Mouse (Mus musculus): Measurements from ENCODE around the gene Dgkb. TPM values are rescaled to one million over a fixed set of nuclear protein-coding genes. Genes with fewer than 3 reads are reported as not detected.

Dgkb gene
- polyA plus RNA-seq, 1 experiment from 2014 or later, result 0.02 TPM

DNA sequence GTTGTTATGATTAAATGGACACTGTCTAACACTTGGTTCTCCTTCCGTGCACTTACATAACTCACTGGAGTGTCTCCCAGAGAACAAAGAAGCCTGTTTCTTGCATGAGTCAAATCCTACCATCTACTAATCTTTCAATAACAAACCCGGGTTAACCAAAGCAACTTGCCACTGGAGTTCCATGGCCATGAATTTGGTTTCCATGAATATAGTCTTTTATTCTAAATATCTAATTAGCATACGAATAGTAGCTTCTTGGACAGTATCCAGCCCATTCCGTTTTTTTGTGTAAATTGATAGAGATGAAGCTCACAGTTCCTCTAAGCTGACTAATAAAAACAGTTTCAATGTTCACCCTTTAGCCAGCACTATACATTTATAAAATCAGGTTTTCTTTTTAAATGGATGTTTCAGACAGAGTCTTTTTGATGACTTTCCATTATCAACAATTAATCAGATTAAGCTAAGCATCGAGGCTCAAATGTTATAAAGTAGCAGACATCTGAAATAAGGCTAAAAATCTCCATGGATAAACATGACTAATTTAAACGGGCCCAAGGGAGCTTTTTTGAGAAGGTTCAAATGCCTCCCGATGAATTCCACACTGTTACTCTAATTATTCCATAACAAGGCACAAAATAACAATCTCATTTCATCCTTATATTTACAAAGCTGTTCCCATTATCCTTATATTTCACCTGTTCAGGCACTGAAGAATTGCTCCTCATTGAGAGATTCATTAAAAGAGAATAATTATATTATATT is 633.0 kb downstream of the Dgkb start:
- H3K4me1 ChIP-seq (ENCODE audit: control insufficient read depth, low read depth, low read length), result no peaks in the 10 kb centered on the region
- no peaks in the 10 kb centered on the region for H3K36me3 ChIP-seq (ENCODE audit: control insufficient read depth, insufficient read depth)
- H3K4me2 ChIP-seq (ENCODE audit: low read depth, low read length), result no peak overlapping the region
- no peak for ATAC-seq (ENCODE audit: low read depth)
- no peak overlapping the region for H3K4me3 ChIP-seq (ENCODE audit: low read depth, low read length)
- no peaks in the 10 kb centered on the region for H3K27me3 ChIP-seq (ENCODE audit: control insufficient read depth, insufficient read depth, low read depth, low read length)
- no peaks in the 10 kb centered on the region for H3K9me3 ChIP-seq (replicated peaks; ENCODE audit: control insufficient read depth, low read length)
- no peak overlapping the region for H3K27ac ChIP-seq (ENCODE audit: low read length)
- WGBS (ENCODE audit: insufficient replicate concordance), result 54% methylated on average over 7 of the region's 7 CpGs
- H3K9ac ChIP-seq (ENCODE audit: low read depth, low read length), result no peak overlapping the region

DNA sequence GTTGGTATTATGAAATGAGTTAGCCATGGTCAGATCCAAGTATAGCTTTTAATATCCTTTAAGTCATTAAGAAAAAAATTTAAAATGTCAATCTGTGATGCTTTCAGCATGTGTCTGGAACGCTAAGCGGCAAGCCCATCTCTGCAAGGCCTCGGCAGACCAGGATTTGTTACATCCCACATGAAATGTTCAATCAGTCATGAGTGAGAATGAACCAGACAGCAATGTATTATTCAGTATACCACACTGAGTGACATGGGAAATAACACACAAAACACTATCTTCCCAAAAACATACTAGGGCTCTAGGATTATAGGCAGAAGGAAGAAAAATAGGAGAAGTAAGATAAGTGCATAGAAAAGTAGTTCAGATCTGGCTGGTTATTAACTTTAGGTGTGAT is 634.2 kb downstream of the Dgkb start:
- Histone ChIP-seq H3K4me3 (ENCODE audit: low read depth, low read length) (no peak overlapping the region), H3K4me2 (ENCODE audit: low read depth, low read length) (no peak overlapping the region), H3K27me3 (ENCODE audit: control insufficient read depth, insufficient read depth, low read depth, low read length) (no peaks in the 10 kb centered on the region), H3K9ac (ENCODE audit: low read depth, low read length) (no peak overlapping the region), H3K36me3 (ENCODE audit: control insufficient read depth, insufficient read depth) (no peaks in the 10 kb centered on the region), H3K4me1 (ENCODE audit: control insufficient read depth, low read depth, low read length) (no peaks in the 10 kb centered on the region), H3K9me3 (replicated peaks; ENCODE audit: control insufficient read depth, low read length) (no peaks in the 10 kb centered on the region), H3K27ac (ENCODE audit: low read length) (no peak overlapping the region)
- WGBS (ENCODE audit: insufficient replicate concordance), result 71% methylated on average over 3 of the region's 3 CpGs
- no peak for ATAC-seq (ENCODE audit: low read depth)

DNA sequence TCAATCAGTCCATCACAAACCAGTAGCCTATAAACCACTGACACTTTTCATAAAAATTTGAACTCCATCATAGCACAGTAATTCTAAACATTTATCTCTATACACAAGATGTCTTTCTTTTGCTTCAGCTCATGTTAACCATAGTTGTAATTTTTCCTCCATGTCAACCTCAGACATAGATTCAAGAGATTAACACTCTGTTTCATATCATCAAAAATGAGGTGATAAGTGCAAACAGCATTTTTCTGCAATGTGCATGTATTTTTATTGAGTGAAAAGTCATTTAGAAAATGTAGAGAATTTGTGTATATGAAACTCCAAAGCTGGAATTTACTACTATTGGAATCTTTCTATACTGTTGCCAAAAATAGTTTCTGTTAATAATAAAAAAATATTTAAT is 650.7 kb downstream of the Dgkb start:
- no peak overlapping the region for H3K4me2 ChIP-seq (ENCODE audit: low read depth, low read length)

DNA sequence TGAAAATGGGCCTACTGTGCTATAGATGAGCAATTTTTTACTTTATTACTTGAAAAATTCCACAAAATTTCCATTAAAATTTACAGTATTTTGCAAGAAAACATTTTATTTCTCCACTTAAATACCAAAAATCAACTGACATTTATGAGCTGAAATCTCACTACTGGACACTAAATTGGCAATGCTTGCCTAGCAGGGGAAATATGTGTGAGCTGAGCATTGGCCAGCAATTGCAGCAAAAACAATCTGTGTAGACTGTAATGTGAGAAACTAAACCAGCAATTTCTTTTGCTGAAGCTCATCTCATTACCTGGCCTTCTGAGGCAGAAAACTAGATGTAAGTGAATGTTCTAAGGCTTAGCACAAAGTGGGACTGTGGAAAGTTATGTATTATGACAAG is 651.1 kb downstream of the Dgkb start:
- no peaks in the 10 kb centered on the region for H3K27me3 ChIP-seq (ENCODE audit: control insufficient read depth, insufficient read depth, low read depth, low read length)
- no peaks in the 10 kb centered on the region for H3K9me3 ChIP-seq (replicated peaks; ENCODE audit: control insufficient read depth, low read length)
- H3K4me1 ChIP-seq (ENCODE audit: control insufficient read depth, low read depth, low read length), result no peaks in the 10 kb centered on the region
- H3K36me3 ChIP-seq (ENCODE audit: control insufficient read depth, insufficient read depth), result no peaks in the 10 kb centered on the region
- ATAC-seq (ENCODE audit: low read depth), result no peak
- no peak overlapping the region for H3K9ac ChIP-seq (ENCODE audit: low read depth, low read length)
- no peak overlapping the region for H3K4me3 ChIP-seq (ENCODE audit: low read depth, low read length)
- H3K4me2 ChIP-seq (ENCODE audit: low read depth, low read length), result no peak overlapping the region
- no peak overlapping the region for H3K27ac ChIP-seq (ENCODE audit: low read length)

More for the DNA sequence above, 650.7 kb downstream of the Dgkb start:
- Histone ChIP-seq H3K36me3 (ENCODE audit: control insufficient read depth, insufficient read depth) (no peaks in the 10 kb centered on the region), H3K9ac (ENCODE audit: low read depth, low read length) (no peak overlapping the region), H3K9me3 (replicated peaks; ENCODE audit: control insufficient read depth, low read length) (no peaks in the 10 kb centered on the region), H3K4me1 (ENCODE audit: control insufficient read depth, low read depth, low read length) (no peaks in the 10 kb centered on the region), H3K27ac (ENCODE audit: low read length) (no peak overlapping the region), H3K27me3 (ENCODE audit: control insufficient read depth, insufficient read depth, low read depth, low read length) (no peaks in the 10 kb centered on the region), H3K4me3 (ENCODE audit: low read depth, low read length) (no peak overlapping the region)
- ATAC-seq (ENCODE audit: low read depth), result no peak

DNA sequence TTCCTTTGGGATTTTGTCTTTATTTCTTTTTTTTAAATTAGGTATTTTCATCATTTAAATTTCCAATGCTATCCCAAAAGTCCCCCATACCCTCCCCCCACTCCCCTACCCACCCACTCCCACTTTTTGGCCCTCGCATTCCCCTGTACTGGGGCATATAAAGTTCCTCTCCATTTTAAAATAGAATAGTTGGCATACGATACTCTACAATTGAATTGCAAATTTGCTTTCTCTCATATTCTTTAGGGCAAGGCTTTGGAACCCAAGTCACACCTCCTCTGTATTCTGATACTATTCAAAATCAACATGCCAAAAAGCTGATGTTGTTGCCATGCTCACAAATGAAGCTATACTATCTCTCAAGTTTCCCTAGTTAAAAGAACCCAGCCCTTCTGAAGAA is 679.7 kb downstream of the Dgkb start:
- no peaks in the 10 kb centered on the region for H3K27me3 ChIP-seq (ENCODE audit: control insufficient read depth, insufficient read depth, low read depth, low read length)
- H3K36me3 ChIP-seq (ENCODE audit: control insufficient read depth, insufficient read depth), result no peaks in the 10 kb centered on the region
- 59% methylated on average over 2 of the region's 2 CpGs for WGBS (ENCODE audit: insufficient replicate concordance)
- no peak overlapping the region for H3K4me2 ChIP-seq (ENCODE audit: low read depth, low read length)
- no peak overlapping the region for H3K4me3 ChIP-seq (ENCODE audit: low read depth, low read length)
- no peak overlapping the region for H3K9ac ChIP-seq (ENCODE audit: low read depth, low read length)
- no peak for ATAC-seq (ENCODE audit: low read depth)
- no peaks in the 10 kb centered on the region for H3K4me1 ChIP-seq (ENCODE audit: control insufficient read depth, low read depth, low read length)
- H3K9me3 ChIP-seq (replicated peaks; ENCODE audit: control insufficient read depth, low read length), result no peaks in the 10 kb centered on the region
- no peak overlapping the region for H3K27ac ChIP-seq (ENCODE audit: low read length)

DNA sequence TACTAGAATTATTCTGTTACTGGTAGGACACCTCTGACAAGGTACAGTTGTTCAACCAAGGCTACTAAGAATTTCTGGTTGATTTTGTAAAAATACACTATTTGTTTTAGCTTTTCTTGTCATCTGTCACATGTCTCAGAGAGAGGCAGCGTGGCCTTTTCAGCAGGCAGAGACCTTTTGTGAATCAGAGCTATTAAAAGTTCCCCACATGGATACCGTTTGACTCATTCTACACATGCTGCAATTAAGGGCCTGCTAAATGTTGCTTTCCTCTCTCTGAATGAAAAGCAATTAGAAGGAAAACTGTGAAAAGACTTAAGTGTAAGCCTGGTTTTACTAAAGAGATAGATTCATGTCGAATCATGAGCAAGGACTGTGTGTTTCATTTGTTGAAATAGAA is 683.4 kb downstream of the Dgkb start:
- H3K36me3 ChIP-seq (ENCODE audit: control insufficient read depth, insufficient read depth), result no peaks in the 10 kb centered on the region
- no peaks in the 10 kb centered on the region for H3K9me3 ChIP-seq (replicated peaks; ENCODE audit: control insufficient read depth, low read length)
- no peak overlapping the region for H3K4me2 ChIP-seq (ENCODE audit: low read depth, low read length)
- WGBS (ENCODE audit: insufficient replicate concordance), result 53% methylated on average over 3 of the region's 3 CpGs
- H3K4me1 ChIP-seq (ENCODE audit: control insufficient read depth, low read depth, low read length), result no peaks in the 10 kb centered on the region
- no peak overlapping the region for H3K4me3 ChIP-seq (ENCODE audit: low read depth, low read length)
- ATAC-seq (ENCODE audit: low read depth), result no peak
- no peaks in the 10 kb centered on the region for H3K27me3 ChIP-seq (ENCODE audit: control insufficient read depth, insufficient read depth, low read depth, low read length)
- H3K9ac ChIP-seq (ENCODE audit: low read depth, low read length), result no peak overlapping the region
- no peak overlapping the region for H3K27ac ChIP-seq (ENCODE audit: low read length)

DNA sequence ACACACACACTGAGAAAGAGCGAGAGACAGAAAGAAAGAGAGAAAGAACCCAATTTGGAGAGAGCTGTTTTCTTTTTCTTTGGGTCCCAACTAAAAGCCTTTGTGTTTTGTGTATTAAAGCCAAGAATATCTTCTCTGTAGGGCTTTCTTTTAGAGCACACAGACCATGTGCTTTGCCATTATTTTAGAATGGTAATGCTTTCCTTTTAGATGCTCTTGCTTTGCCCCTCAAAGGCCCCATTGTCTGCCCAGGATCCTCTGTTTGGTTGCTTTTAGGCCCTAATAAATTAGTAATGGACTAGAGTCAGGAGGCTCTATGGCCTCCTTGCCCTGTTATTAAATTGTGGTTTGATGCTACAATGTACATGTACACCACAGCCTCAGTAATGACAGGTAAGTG is 690.7 kb downstream of the Dgkb start:
- Histone ChIP-seq H3K36me3 (ENCODE audit: control insufficient read depth, insufficient read depth) (no peaks in the 10 kb centered on the region), H3K9ac (ENCODE audit: low read depth, low read length) (no peak overlapping the region), H3K4me2 (ENCODE audit: low read depth, low read length) (no peak overlapping the region), H3K9me3 (replicated peaks; ENCODE audit: control insufficient read depth, low read length) (no peaks in the 10 kb centered on the region), H3K27me3 (ENCODE audit: control insufficient read depth, insufficient read depth, low read depth, low read length) (no peaks in the 10 kb centered on the region), H3K4me3 (ENCODE audit: low read depth, low read length) (no peak overlapping the region), H3K27ac (ENCODE audit: low read length) (no peak overlapping the region), H3K4me1 (ENCODE audit: control insufficient read depth, low read depth, low read length) (no peaks in the 10 kb centered on the region)
- no peak for ATAC-seq (ENCODE audit: low read depth)
- 0% methylated on average over 1 of the region's 1 CpGs for WGBS (ENCODE audit: insufficient replicate concordance)

DNA sequence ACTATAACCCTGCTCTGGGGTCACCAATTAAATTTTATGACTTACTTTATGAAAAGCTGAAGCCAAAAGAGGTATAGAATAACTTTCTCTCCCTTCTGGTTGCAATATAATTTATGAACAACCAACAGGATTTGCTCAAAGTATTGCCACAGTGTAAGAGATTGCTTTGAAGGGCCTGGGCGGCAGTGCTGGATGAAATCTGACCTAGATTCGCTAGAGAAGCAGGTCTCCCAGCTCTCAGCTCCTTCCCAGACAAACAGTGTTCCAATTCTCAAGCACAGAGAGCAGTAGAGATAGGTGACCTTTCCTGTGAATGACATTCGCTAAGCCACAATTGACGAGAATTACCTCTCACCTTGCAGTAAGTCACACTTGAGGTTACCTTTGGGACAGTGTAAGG is 727.9 kb downstream of the Dgkb start:
- H3K4me3 ChIP-seq (ENCODE audit: low read depth, low read length), result no peak overlapping the region
- H3K4me2 ChIP-seq (ENCODE audit: low read depth, low read length), result no peak overlapping the region
- no peak overlapping the region for H3K27ac ChIP-seq (ENCODE audit: low read length)
- H3K36me3 ChIP-seq (ENCODE audit: control insufficient read depth, insufficient read depth), result no peaks in the 10 kb centered on the region
- no peak for ATAC-seq (ENCODE audit: low read depth)
- H3K9ac ChIP-seq (ENCODE audit: low read depth, low read length), result no peak overlapping the region
- 51% methylated on average over 4 of the region's 4 CpGs for WGBS (ENCODE audit: insufficient replicate concordance)
- no peaks in the 10 kb centered on the region for H3K27me3 ChIP-seq (ENCODE audit: control insufficient read depth, insufficient read depth, low read depth, low read length)
- no peaks in the 10 kb centered on the region for H3K4me1 ChIP-seq (ENCODE audit: control insufficient read depth, low read depth, low read length)
- H3K9me3 ChIP-seq (replicated peaks; ENCODE audit: control insufficient read depth, low read length), result no peaks in the 10 kb centered on the region

DNA sequence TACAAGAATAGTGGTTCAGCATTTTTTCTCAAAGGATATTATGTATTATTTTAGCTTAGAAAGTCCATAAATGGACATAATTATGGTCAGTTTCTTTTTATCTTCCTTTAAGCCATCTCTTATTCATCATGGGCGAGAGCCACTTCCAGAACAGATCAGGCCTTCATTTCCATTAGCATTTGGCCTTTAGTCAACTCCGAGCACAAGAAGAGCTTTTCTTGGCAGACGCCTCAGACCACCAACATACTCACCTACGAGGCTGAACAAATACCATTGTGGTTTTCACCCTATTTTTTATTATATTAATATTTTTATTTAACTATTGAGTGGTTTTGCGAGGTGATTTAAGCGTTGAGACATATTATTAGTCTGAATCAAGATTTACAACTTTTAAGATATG is 759.6 kb downstream of the Dgkb start:
- no peaks in the 10 kb centered on the region for H3K9me3 ChIP-seq (replicated peaks; ENCODE audit: control insufficient read depth, low read length)
- WGBS (ENCODE audit: insufficient replicate concordance), result 52% methylated on average over 6 of the region's 6 CpGs
- no peaks in the 10 kb centered on the region for H3K27me3 ChIP-seq (ENCODE audit: control insufficient read depth, insufficient read depth, low read depth, low read length)
- no peak overlapping the region for H3K4me3 ChIP-seq (ENCODE audit: low read depth, low read length)
- H3K4me1 ChIP-seq (ENCODE audit: control insufficient read depth, low read depth, low read length), result no peaks in the 10 kb centered on the region
- no peak overlapping the region for H3K9ac ChIP-seq (ENCODE audit: low read depth, low read length)
- no peak for ATAC-seq (ENCODE audit: low read depth)
- H3K36me3 ChIP-seq (ENCODE audit: control insufficient read depth, insufficient read depth), result no peaks in the 10 kb centered on the region
- no peak overlapping the region for H3K27ac ChIP-seq (ENCODE audit: low read length)
- H3K4me2 ChIP-seq (ENCODE audit: low read depth, low read length), result no peak overlapping the region

All from liver, embryonic 16.5 days (tissue).